Mouse (Mus musculus) lung, adult 2 months (tissue): ENCODE measurements around the gene F5. TPM values are rescaled to one million over a fixed set of nuclear protein-coding genes. Genes with fewer than 3 reads are reported as not detected.

Experiments used
- DNase-seq: peaks from one replicate; pipeline ENCODE4 v3.0.0; 2022
- H3K4me1 ChIP-seq: fragments of 200-500 bp; 2 replicates; pipeline ENCODE4 v1.6.1; 2011; ENCODE audit warnings: low read length; ENCODE audit not compliant: control insufficient read depth, insufficient read depth
- H3K4me3 ChIP-seq: fragments of 200-500 bp; replicated peaks from 2 replicates; pipeline ENCODE3; 2011; ENCODE audit warnings: low read depth, mild to moderate bottlenecking, control low read depth, low read length; ENCODE audit errors: extremely low read depth
- CTCF ChIP-seq: fragments of 200-500 bp; IDR thresholded peaks from 2 replicates; pipeline ENCODE4 v1.5.1; 2011; ENCODE audit warnings: mild to moderate bottlenecking, low read length, control low read depth; ENCODE audit not compliant: insufficient read depth
- POLR2A ChIP-seq: fragments of 200-500 bp; IDR thresholded peaks from 2 replicates; pipeline ENCODE4 v1.6.1; 2011; ENCODE audit warnings: low read depth, mild to moderate bottlenecking, control low read depth, low read length, borderline replicate concordance; ENCODE audit errors: extremely low read depth
- WGBS: fragments of 180-500 bp; shearing (Covaris S2); methylation state at CpG from one replicate; pipeline ENCODE4 v1.1.7; 2018; 5-methylcytosine and 5-hydroxymethylcytosine counted together
- polyA plus RNA-seq: library from polyadenylated mRNA; depleted of rRNA; stranded (reverse); fragments of >200 nt; gene quantifications from 2 replicates; pipeline ENCODE4 v1.2.3, GENCODE M21; 2012

The F5 gene
- polyA plus RNA-seq, 1 experiment, result 1.8 TPM

- Histone ChIP-seq H3K4me1 (no peaks in the 10 kb centered on the region), H3K4me3 (no peak overlapping the region)
- DNase-seq, result no peak
- TF ChIP-seq CTCF, result no peak
- no peak for TF ChIP-seq POLR2A
- WGBS, result 65% methylated on average over 5 of the region's 5 CpGs
Observed at GRCm38 (mm10) chr1:164152836-164153235, 1.2 kb downstream of the F5 start.

DNA sequence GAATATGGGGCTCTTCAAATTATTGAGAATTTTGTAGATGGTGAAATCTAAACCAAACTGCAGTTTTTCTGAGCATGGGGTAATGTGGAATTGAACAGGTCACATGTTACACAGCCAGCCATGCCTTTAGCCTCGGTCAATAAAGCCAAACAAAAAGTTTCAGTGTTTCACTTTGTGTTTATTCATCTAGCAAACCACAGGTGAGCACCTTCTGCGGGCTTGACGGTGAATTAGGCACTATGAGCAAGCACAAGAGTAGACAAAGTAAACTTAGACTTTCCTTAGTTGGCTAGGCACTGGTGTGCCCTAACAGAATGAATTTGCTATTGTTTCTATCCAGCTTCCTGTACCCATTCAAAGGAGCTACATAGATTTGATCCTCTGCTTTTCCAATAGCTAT is 3.3 kb downstream of the F5 start:
- no peak overlapping the region for H3K4me3 ChIP-seq
- H3K4me1 ChIP-seq, result no peaks in the 10 kb centered on the region
- WGBS, result 66% methylated on average over 3 of the region's 3 CpGs
- no peak for DNase-seq
- no peak for TF ChIP-seq POLR2A
- TF ChIP-seq CTCF, result no peak

DNA sequence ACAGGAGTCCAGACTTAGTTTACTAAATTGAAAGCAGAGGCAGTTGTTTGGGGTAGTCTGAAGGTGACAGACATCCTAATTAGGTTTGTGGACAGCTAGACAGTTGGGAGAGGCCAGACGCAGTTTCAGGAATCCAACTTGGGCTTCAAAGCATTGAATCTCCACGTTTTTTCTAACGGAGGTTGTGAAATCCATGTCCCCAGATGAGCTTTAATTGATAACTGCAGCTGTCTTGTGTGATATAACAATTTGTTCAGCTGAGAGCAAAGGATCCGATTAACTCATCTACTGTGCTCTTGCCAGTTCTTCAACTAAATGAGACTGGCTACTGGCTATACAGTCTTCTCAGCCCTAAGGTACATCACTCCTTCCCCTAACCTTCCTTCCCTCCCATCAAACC is 6.9 kb downstream of the F5 start:
- TF ChIP-seq POLR2A (no peak), CTCF (no peak)
- 66% methylated on average over 4 of the region's 4 CpGs for WGBS
- Histone ChIP-seq H3K4me3 (no peak overlapping the region), H3K4me1 (no peaks in the 10 kb centered on the region)
- no peak for DNase-seq

DNA sequence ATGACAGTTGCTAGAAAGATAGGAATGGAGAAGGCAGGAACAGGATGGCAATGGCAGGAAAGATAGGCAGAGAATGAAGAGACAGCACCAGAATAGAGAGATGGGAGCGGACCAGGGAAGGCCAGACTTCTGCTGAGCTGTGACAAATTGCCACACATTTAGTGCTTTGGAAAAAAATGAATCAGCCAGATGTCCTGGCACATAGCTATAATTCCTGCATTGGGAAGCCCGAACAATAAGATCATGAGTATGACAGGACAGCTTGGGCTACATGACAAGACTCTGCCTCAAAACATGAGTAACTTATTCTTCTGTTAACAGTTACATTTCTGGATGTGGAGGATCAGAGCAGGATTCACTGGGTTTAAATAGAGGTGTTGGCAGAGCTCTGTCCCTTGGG is 8.1 kb downstream of the F5 start:
- no peak for DNase-seq
- TF ChIP-seq POLR2A, result no peak
- TF ChIP-seq CTCF, result no peak

GRCm38 (mm10) chr1:164162745-164163144 is 11.1 kb downstream of the F5 start:
- WGBS, result 74% methylated on average over 5 of the region's 5 CpGs
- TF ChIP-seq POLR2A (no peak), CTCF (no peak)
- Histone ChIP-seq H3K4me3 (no peak overlapping the region), H3K4me1 (no peaks in the 10 kb centered on the region)
- DNase-seq, result no peak

More for the DNA sequence above, 8.1 kb downstream of the F5 start:
- Histone ChIP-seq H3K4me1 (no peaks in the 10 kb centered on the region), H3K4me3 (no peak overlapping the region)
- 76% methylated on average over 2 of the region's 2 CpGs for WGBS

- TF ChIP-seq CTCF (no peak), POLR2A (no peak)
- DNase-seq, result no peak
- Histone ChIP-seq H3K4me3 (no peak overlapping the region), H3K4me1 (no peaks in the 10 kb centered on the region)
- 51% methylated on average over 4 of the region's 4 CpGs for WGBS
Observed at GRCm38 (mm10) chr1:164168818-164169217, 17.2 kb downstream of the F5 start.

DNA sequence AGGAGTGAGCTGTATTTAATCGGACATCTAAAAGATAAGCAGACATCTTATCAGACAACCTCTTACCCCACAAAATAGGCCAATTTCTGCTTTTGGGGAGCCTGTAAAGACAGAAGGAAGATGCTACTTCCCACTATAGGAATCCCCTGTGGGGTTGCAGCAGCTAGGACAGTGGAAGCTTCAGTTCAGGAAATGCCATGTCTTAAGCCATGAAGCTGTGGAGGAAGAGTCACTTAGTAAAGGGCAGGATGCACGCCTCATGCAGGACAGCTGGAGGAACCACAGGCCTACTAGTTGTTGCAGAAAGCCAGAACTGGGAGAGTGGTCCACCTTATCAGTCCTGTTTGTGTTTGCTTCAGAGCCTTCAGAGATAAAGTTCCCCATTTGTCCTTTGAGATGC is 18.8 kb downstream of the F5 start:
- WGBS, result 58% methylated on average over 2 of the region's 2 CpGs
- DNase-seq, result no peak
- TF ChIP-seq POLR2A (no peak), CTCF (no peak)
- no peaks in the 10 kb centered on the region for H3K4me1 ChIP-seq
- no peak overlapping the region for H3K4me3 ChIP-seq

DNA sequence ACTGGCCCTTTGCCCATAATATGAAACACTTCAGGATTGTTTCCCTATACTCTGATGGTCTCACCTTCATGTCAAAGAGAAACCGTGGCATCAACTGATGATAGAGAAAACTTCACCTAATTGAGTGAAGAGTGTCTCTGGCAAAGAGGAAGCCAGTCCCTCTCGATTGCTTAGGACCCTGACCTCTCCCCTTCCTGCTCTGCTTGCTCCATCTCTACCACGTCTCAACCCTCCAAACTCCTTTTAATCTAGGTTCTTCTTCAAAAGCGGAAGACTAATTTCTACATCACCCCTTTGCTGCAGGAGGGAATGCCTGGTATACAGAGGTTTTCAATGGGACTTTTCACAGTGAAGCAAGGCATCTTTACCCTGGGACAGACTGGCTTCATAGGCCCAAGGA is 21.5 kb downstream of the F5 start:
- 73% methylated on average over 4 of the region's 4 CpGs for WGBS
- TF ChIP-seq CTCF (no peak), POLR2A (no peak)
- no peak for DNase-seq
- H3K4me3 ChIP-seq, result no peak overlapping the region
- H3K4me1 ChIP-seq, result no peaks in the 10 kb centered on the region

DNA sequence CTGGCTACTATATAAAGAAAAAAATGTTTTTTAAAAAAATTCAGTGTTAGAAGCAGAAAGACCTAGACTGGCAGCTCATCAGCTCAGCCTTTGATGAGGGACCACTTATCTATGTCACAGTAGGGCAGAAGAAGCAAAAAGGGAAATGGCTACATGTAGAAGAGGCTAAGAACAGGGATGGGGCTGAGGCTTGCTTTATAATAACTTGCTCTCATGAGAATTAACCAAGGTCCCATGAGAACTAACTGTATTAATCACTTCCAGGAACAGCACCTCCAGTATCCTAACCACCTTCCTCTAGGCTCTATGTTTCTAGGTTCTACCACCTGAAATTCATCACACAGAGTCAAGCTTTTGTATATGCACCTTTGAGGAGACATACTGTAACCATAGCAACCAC is 25.2 kb downstream of the F5 start:
- DNase-seq, result no peak
- no peak for TF ChIP-seq POLR2A
- no peak for TF ChIP-seq CTCF
- Histone ChIP-seq H3K4me3 (no peak overlapping the region), H3K4me1 (no peaks in the 10 kb centered on the region)

GRCm38 (mm10) chr1:164178429-164178828 is 26.8 kb downstream of the F5 start:
- H3K4me3 ChIP-seq, result no peak overlapping the region
- DNase-seq, result no peak
- TF ChIP-seq CTCF, result no peak
- 71% methylated on average over 6 of the region's 6 CpGs for WGBS
- no peaks in the 10 kb centered on the region for H3K4me1 ChIP-seq

- peak overlapping the region; percentile 52 for H3K4me3 ChIP-seq
- peak; percentile 24 for DNase-seq
- TF ChIP-seq POLR2A (no peak), CTCF (peak; percentile 43; the same call in 1 of the 2 replicates)
- H3K4me1 ChIP-seq, result peaks cover 2% of the 10 kb centered on the region; the same call in 1 of the 2 replicates
- WGBS, result 31% methylated on average over 16 of the region's 16 CpGs
Observed at GRCm38 (mm10) chr1:164184142-164184870, 32.7 kb downstream of the F5 start.

DNA sequence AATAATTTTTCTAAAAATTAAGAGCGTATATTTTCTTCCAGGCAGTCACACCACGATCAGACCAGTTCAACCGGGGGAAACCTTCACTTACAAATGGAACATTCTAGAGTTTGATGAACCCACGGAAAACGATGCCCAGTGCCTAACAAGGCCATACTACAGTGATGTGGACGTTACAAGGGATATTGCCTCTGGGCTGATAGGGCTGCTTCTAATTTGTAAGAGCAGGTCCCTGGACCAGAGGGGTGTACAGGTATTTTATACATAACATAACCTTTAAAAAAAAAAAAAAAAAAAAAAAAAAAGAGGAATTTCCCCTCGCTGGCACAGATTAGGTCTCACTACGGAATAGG is 33.2 kb downstream of the F5 start:
- Histone ChIP-seq H3K4me3 (no peak overlapping the region), H3K4me1 (peaks cover 2% of the 10 kb centered on the region; the same call in 1 of the 2 replicates)
- WGBS, result 32% methylated on average over 8 of the region's 8 CpGs
- TF ChIP-seq CTCF (no peak), POLR2A (no peak)
- no peak for DNase-seq
